ENCODE assay signal across 8 mouse cellular contexts in the genomic region with DNA sequence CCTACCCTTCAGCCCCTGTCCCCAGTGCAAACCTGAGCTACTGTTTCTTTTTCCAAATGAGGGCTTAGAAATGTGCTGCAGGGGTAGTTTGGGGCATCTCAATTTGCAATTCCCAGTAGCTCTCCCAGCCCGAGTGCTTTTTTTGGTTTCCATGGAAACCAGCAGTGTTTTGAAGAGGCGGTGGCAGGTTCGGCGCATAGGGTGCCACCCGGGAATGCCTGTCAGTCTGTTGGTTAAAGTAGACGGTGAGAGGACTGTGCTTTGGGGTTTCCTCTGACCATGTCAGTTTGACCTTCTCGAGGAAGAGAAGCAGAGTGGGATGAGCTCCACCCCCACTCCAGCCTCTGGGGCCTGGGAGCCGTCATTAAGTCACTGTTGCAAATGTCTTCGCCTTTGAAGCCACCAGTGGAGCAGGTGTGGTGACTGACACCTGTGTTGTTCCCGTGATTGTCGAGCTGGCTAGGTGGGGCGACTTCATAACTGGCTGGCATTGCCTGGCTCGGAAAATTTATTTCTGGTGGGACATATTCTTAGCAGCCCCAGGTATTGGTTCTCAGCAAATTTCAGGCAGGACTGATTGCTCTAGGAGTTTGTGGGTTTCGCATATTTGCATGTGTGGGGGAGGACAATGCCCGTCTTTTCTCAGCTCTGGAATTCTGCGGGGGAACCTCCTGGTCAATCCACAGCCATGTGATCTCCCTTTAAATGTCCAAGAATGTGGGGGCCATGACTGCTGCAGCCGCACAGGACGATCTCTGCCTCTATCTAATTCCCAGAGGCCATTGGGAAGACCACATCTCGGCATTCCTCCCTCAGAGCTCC. TPM values are rescaled to one million over a fixed set of nuclear protein-coding genes. Genes with fewer than 3 reads are reported as not detected.
DNase-seq lines count a peak whose midpoint lies in the region; ATAC-seq lines count a peak whose summit lies in the region.

No protein-coding gene starts in this region.

- no peak for ATAC-seq in neural tube, embryonic 14.5 days (ENCODE audit: low read depth)
- no peak for ATAC-seq in granulocyte monocyte progenitor cell, adult 5-6 weeks (replicated peaks; ENCODE audit: poor library complexity, severe bottlenecking)

- WGBS in heart, embryonic 10.5 days = 16% methylated on average over 19 of the region's 19 CpGs
- 15% methylated on average over 19 of the region's 19 CpGs for WGBS in embryonic facial prominence, embryonic 10.5 days
- WGBS in neural tube, embryonic 14.5 days = 15% methylated on average over 19 of the region's 19 CpGs

- peak overlapping the region; percentile 26; the same call in 1 of the 2 replicates for H3K4me2 ChIP-seq in neural tube, embryonic 14.5 days (ENCODE audit: low read depth, low read length)

- intact Hi-C loops in heart, postnatal 14 days (cut with DNase I) = no loop called here

- H3K9ac ChIP-seq in neural tube, embryonic 14.5 days (replicated peaks; ENCODE audit: low read depth, low read length) = no peak overlapping the region

- peak overlapping the region; percentile 28; the same call in 1 of the 2 replicates for H3K4me3 ChIP-seq in heart, embryonic 10.5 days
- H3K4me3 ChIP-seq in embryonic facial prominence, embryonic 10.5 days = peak overlapping the region; percentile 33; the same call in 1 of the 2 replicates
- no peak overlapping the region for H3K4me3 ChIP-seq in neural tube, embryonic 14.5 days (ENCODE audit: low read depth, low read length)

- 0 out of 2 replicates have a peak, but pooled peaks cover 3% of the 10 kb centered on the region for H3K9me3 ChIP-seq in heart, embryonic 10.5 days
- no peaks in the 10 kb centered on the region for H3K9me3 ChIP-seq in embryonic facial prominence, embryonic 10.5 days
- no peaks in the 10 kb centered on the region for H3K9me3 ChIP-seq in neural tube, embryonic 14.5 days (ENCODE audit: control insufficient read depth, low read length)

- peak overlapping the region; percentile 9; the same call in 1 of the 2 replicates for H3K27ac ChIP-seq in heart, embryonic 10.5 days
- H3K27ac ChIP-seq in embryonic facial prominence, embryonic 10.5 days (replicated peaks) = peak overlapping the region; percentile 30; the same call in 1 of the 2 replicates
- H3K27ac ChIP-seq in neural tube, embryonic 14.5 days (ENCODE audit: low read depth, low read length) = no peak overlapping the region

- H3K4me1 ChIP-seq in heart, embryonic 10.5 days = peaks cover 13% of the 10 kb centered on the region; the same call in 1 of the 2 replicates
- H3K4me1 ChIP-seq in embryonic facial prominence, embryonic 10.5 days = peaks cover 26% of the 10 kb centered on the region
- H3K4me1 ChIP-seq in neural tube, embryonic 14.5 days (ENCODE audit: control insufficient read depth, insufficient read depth, low read length) = peaks cover 18% of the 10 kb centered on the region

- no peak for DNase-seq in heart, embryonic 10.5 days (ENCODE audit: low spot score)
- DNase-seq in heart, postnatal 14 days = no peak
- peak; percentile 76 for DNase-seq in embryonic facial prominence, embryonic 10.5 days (ENCODE audit: low spot score)
- DNase-seq in layer of hippocampus, adult 8-10 months (ENCODE audit: low spot score in 2 of 2) = peak; percentile 57 to 70
- DNase-seq in liver = no peak
- DNase-seq in cerebellum, postnatal 36 days = no peak

- no peaks in the 10 kb centered on the region for H3K36me3 ChIP-seq in heart, embryonic 10.5 days
- no peaks in the 10 kb centered on the region for H3K36me3 ChIP-seq in embryonic facial prominence, embryonic 10.5 days (replicated peaks)
- no peaks in the 10 kb centered on the region for H3K36me3 ChIP-seq in neural tube, embryonic 14.5 days (ENCODE audit: control insufficient read depth, insufficient read depth, low read length)

- peaks cover 54% of the 10 kb centered on the region for H3K27me3 ChIP-seq in heart, embryonic 10.5 days (ENCODE audit: insufficient read depth, poor library complexity, severe bottlenecking)
- H3K27me3 ChIP-seq in embryonic facial prominence, embryonic 10.5 days (replicated peaks; ENCODE audit: low read depth, poor library complexity, severe bottlenecking) = peaks cover 43% of the 10 kb centered on the region
- no peaks in the 10 kb centered on the region for H3K27me3 ChIP-seq in neural tube, embryonic 14.5 days (ENCODE audit: control insufficient read depth, insufficient read depth, low read length)

RNA-seq across cellular contexts. Expression of gene Asphd2, which starts 17.1 kb away (rescaled TPM):
- polyA plus RNA-seq in heart, embryonic 10.5 days (2016; fragmentation: Nextera tagmentation; extraction: Ambion mirVana) = 4.3 and 6.8 TPM in 2 replicates
- total RNA-seq in heart, postnatal 14 days (2021) = under 1 TPM; 0.55 to 0.80 TPM
- 23.7 and 27.3 TPM in 2 replicates for polyA plus RNA-seq in embryonic facial prominence, embryonic 10.5 days (2016; fragmentation: Nextera tagmentation; extraction: Ambion mirVana)
- 100 to 1,000 TPM; 181 to 186 (median 183) TPM for total RNA-seq in layer of hippocampus, adult 8-10 months (2022)
- polyA plus RNA-seq in neural tube, embryonic 14.5 days (2014; fragmentation: Nextera tagmentation; extraction: Ambion mirVana) = 49.5 and 58.7 TPM in 2 replicates
- not detected in 2 replicates for total RNA-seq in granulocyte monocyte progenitor cell, adult 5-6 weeks (2014; fragmentation: Nextera tagmentation)
- total RNA-seq in granulocyte monocyte progenitor cell, adult 5-6 weeks (2017) = not detected in 2 replicates

RNA-seq across cellular contexts. Expression of gene Gm6588, which starts 37.5 kb away (rescaled TPM):
- polyA plus RNA-seq in heart, embryonic 10.5 days (2016; fragmentation: Nextera tagmentation; extraction: Ambion mirVana) = 0.11 TPM in 1 of 2 replicates, not detected in the other
- not detected for total RNA-seq in heart, postnatal 14 days (2021)
- polyA plus RNA-seq in embryonic facial prominence, embryonic 10.5 days (2016; fragmentation: Nextera tagmentation; extraction: Ambion mirVana) = not detected in 2 replicates
- total RNA-seq in layer of hippocampus, adult 8-10 months (2022) = not detected
- polyA plus RNA-seq in neural tube, embryonic 14.5 days (2014; fragmentation: Nextera tagmentation; extraction: Ambion mirVana) = 0.37 and 0.71 TPM in 2 replicates
- not detected in 2 replicates for total RNA-seq in granulocyte monocyte progenitor cell, adult 5-6 weeks (2014; fragmentation: Nextera tagmentation)
- not detected in 2 replicates for total RNA-seq in granulocyte monocyte progenitor cell, adult 5-6 weeks (2017)

RNA-seq across cellular contexts. Expression of gene Gm6583, which starts 55.9 kb away (rescaled TPM):
- polyA plus RNA-seq in heart, embryonic 10.5 days (2016; fragmentation: Nextera tagmentation; extraction: Ambion mirVana) = 0.18 and 0.28 TPM in 2 replicates
- under 1 TPM in 1 of 2 experiments, not detected in 1; 0.10 TPM for total RNA-seq in heart, postnatal 14 days (2021)
- 0.28 and 0.30 TPM in 2 replicates for polyA plus RNA-seq in embryonic facial prominence, embryonic 10.5 days (2016; fragmentation: Nextera tagmentation; extraction: Ambion mirVana)
- total RNA-seq in layer of hippocampus, adult 8-10 months (2022) = not detected
- 0.12 and 0.44 TPM in 2 replicates for polyA plus RNA-seq in neural tube, embryonic 14.5 days (2014; fragmentation: Nextera tagmentation; extraction: Ambion mirVana)
- total RNA-seq in granulocyte monocyte progenitor cell, adult 5-6 weeks (2014; fragmentation: Nextera tagmentation) = not detected in 2 replicates
- total RNA-seq in granulocyte monocyte progenitor cell, adult 5-6 weeks (2017) = not detected in 2 replicates

Comparison
In these comparisons a context has a peak if more than half of its experiments do, and no peak if none do; other contexts are left out.
1. DNase-seq: peak in embryonic facial prominence, embryonic 10.5 days (single experiment) and layer of hippocampus, adult 8-10 months (2 of 2); none in heart, embryonic 10.5 days (single experiment), heart, postnatal 14 days (0 of 2), liver (single experiment) and cerebellum, postnatal 36 days (0 of 2).
2. RNA of gene Asphd2, which starts 17.1 kb away (total RNA-seq): 181 to 186 TPM in layer of hippocampus, adult 8-10 months; 0.55 to 0.80 TPM in heart, postnatal 14 days and not detected in granulocyte monocyte progenitor cell, adult 5-6 weeks; every median in the first group is over 100 times any median in the second.